Mouse (Mus musculus): ENCODE measurements around the gene Slc22a15. TPM values are rescaled to one million over a fixed set of nuclear protein-coding genes. Genes with fewer than 3 reads are reported as not detected.

Gene Slc22a15
- 3.3 and 5.0 TPM in 2 replicates for polyA plus RNA-seq (2012; ENCODE audit: insufficient read depth, insufficient read length, missing spikeins)

- Histone ChIP-seq H3K4me1 (ENCODE audit: control insufficient read depth, insufficient read depth, insufficient read length, low read length) (peaks cover 4% of the 10 kb centered on the region; the same call in 1 of the 2 replicates), H3K27ac (replicated peaks; ENCODE audit: low read depth, low read length) (peak within 1 kb of the TSS; percentile 83), H3K4me3 (ENCODE audit: insufficient read depth, low read depth, low read length) (peak within 1 kb of the TSS; percentile 91)
Measured at GRCm38 (mm10) chr3:101923843-101924740, at the start of gene Slc22a15. Gene Slc22a15, minus strand, starts transcription at chr3:101924453.

GRCm38 (mm10) chr3:101966825-101967558 is 42.7 kb upstream of the Slc22a15 start:
- Histone ChIP-seq H3K27ac (replicated peaks; ENCODE audit: low read depth, low read length) (no peak overlapping the region), H3K4me1 (ENCODE audit: control insufficient read depth, insufficient read depth, insufficient read length, low read length) (no peaks in the 10 kb centered on the region), H3K4me3 (ENCODE audit: insufficient read depth, low read depth, low read length) (no peak overlapping the region)

- Histone ChIP-seq H3K4me1 (ENCODE audit: control insufficient read depth, insufficient read depth, insufficient read length, low read length) (no peaks in the 10 kb centered on the region), H3K4me3 (ENCODE audit: insufficient read depth, low read depth, low read length) (no peak overlapping the region), H3K27ac (replicated peaks; ENCODE audit: low read depth, low read length) (no peak overlapping the region)
Measured at GRCm38 (mm10) chr3:101964352-101964751, 40.1 kb upstream of the Slc22a15 start.

GRCm38 (mm10) chr3:101963501-101963900 is 39.2 kb upstream of the Slc22a15 start:
- Histone ChIP-seq H3K27ac (replicated peaks; ENCODE audit: low read depth, low read length) (no peak overlapping the region), H3K4me3 (ENCODE audit: insufficient read depth, low read depth, low read length) (no peak overlapping the region), H3K4me1 (ENCODE audit: control insufficient read depth, insufficient read depth, insufficient read length, low read length) (no peaks in the 10 kb centered on the region)

GRCm38 (mm10) chr3:101961146-101961835 is 37.0 kb upstream of the Slc22a15 start:
- Histone ChIP-seq H3K27ac (replicated peaks; ENCODE audit: low read depth, low read length) (no peak overlapping the region), H3K4me3 (ENCODE audit: insufficient read depth, low read depth, low read length) (no peak overlapping the region), H3K4me1 (ENCODE audit: control insufficient read depth, insufficient read depth, insufficient read length, low read length) (no peaks in the 10 kb centered on the region)

- H3K27ac ChIP-seq (replicated peaks; ENCODE audit: low read depth, low read length): no peak overlapping the region
- H3K4me3 ChIP-seq (ENCODE audit: insufficient read depth, low read depth, low read length): no peak overlapping the region
- H3K4me1 ChIP-seq (ENCODE audit: control insufficient read depth, insufficient read depth, insufficient read length, low read length): no peaks in the 10 kb centered on the region
Measured at GRCm38 (mm10) chr3:101958047-101958446, 33.8 kb upstream of the Slc22a15 start.

GRCm38 (mm10) chr3:101953506-101953905 is 29.3 kb upstream of the Slc22a15 start:
- H3K4me1 ChIP-seq (ENCODE audit: control insufficient read depth, insufficient read depth, insufficient read length, low read length): no peaks in the 10 kb centered on the region
- no peak overlapping the region for H3K4me3 ChIP-seq (ENCODE audit: insufficient read depth, low read depth, low read length)
- no peak overlapping the region; the same call in 1 of the 2 replicates for H3K27ac ChIP-seq (replicated peaks; ENCODE audit: low read depth, low read length)

GRCm38 (mm10) chr3:101952577-101952976 is 28.3 kb upstream of the Slc22a15 start:
- Histone ChIP-seq H3K4me1 (ENCODE audit: control insufficient read depth, insufficient read depth, insufficient read length, low read length) (no peaks in the 10 kb centered on the region; the same call in 1 of the 2 replicates), H3K27ac (replicated peaks; ENCODE audit: low read depth, low read length) (no peak overlapping the region), H3K4me3 (ENCODE audit: insufficient read depth, low read depth, low read length) (no peak overlapping the region)

GRCm38 (mm10) chr3:101948572-101948971 is 24.3 kb upstream of the Slc22a15 start:
- H3K27ac ChIP-seq (replicated peaks; ENCODE audit: low read depth, low read length): no peak overlapping the region
- H3K4me1 ChIP-seq (ENCODE audit: control insufficient read depth, insufficient read depth, insufficient read length, low read length): no peaks in the 10 kb centered on the region; the same call in none of the 2 replicates
- no peak overlapping the region for H3K4me3 ChIP-seq (ENCODE audit: insufficient read depth, low read depth, low read length)

- Histone ChIP-seq H3K4me1 (ENCODE audit: control insufficient read depth, insufficient read depth, insufficient read length, low read length) (no peaks in the 10 kb centered on the region; the same call in none of the 2 replicates), H3K4me3 (ENCODE audit: insufficient read depth, low read depth, low read length) (no peak overlapping the region), H3K27ac (replicated peaks; ENCODE audit: low read depth, low read length) (no peak overlapping the region)
Measured at GRCm38 (mm10) chr3:101947250-101947649, 23.0 kb upstream of the Slc22a15 start.

- Histone ChIP-seq H3K4me1 (ENCODE audit: control insufficient read depth, insufficient read depth, insufficient read length, low read length) (no peaks in the 10 kb centered on the region; the same call in none of the 2 replicates), H3K4me3 (ENCODE audit: insufficient read depth, low read depth, low read length) (no peak overlapping the region), H3K27ac (replicated peaks; ENCODE audit: low read depth, low read length) (no peak overlapping the region)
Measured at GRCm38 (mm10) chr3:101945257-101945656, 21.0 kb upstream of the Slc22a15 start.

- H3K4me1 ChIP-seq (ENCODE audit: control insufficient read depth, insufficient read depth, insufficient read length, low read length): no peaks in the 10 kb centered on the region
- no peak overlapping the region for H3K4me3 ChIP-seq (ENCODE audit: insufficient read depth, low read depth, low read length)
- no peak overlapping the region for H3K27ac ChIP-seq (replicated peaks; ENCODE audit: low read depth, low read length)
Measured at GRCm38 (mm10) chr3:101940418-101940817, 16.2 kb upstream of the Slc22a15 start.

GRCm38 (mm10) chr3:101939865-101940264 is 15.6 kb upstream of the Slc22a15 start:
- no peak overlapping the region for H3K27ac ChIP-seq (replicated peaks; ENCODE audit: low read depth, low read length)
- no peak overlapping the region for H3K4me3 ChIP-seq (ENCODE audit: insufficient read depth, low read depth, low read length)
- H3K4me1 ChIP-seq (ENCODE audit: control insufficient read depth, insufficient read depth, insufficient read length, low read length): no peaks in the 10 kb centered on the region

GRCm38 (mm10) chr3:101939152-101939551 is 14.9 kb upstream of the Slc22a15 start:
- Histone ChIP-seq H3K4me3 (ENCODE audit: insufficient read depth, low read depth, low read length) (no peak overlapping the region), H3K4me1 (ENCODE audit: control insufficient read depth, insufficient read depth, insufficient read length, low read length) (no peaks in the 10 kb centered on the region), H3K27ac (replicated peaks; ENCODE audit: low read depth, low read length) (no peak overlapping the region)

- no peak overlapping the region for H3K4me3 ChIP-seq (ENCODE audit: insufficient read depth, low read depth, low read length)
- no peaks in the 10 kb centered on the region for H3K4me1 ChIP-seq (ENCODE audit: control insufficient read depth, insufficient read depth, insufficient read length, low read length)
- H3K27ac ChIP-seq (replicated peaks; ENCODE audit: low read depth, low read length): no peak overlapping the region
Measured at GRCm38 (mm10) chr3:101936369-101936768, 12.1 kb upstream of the Slc22a15 start.

Measured in brown adipose tissue, adult 24 weeks (tissue).